Mouse (Mus musculus) heart, embryonic 16.5 days (tissue): ENCODE data around the gene Trim45. TPM values are rescaled to one million over a fixed set of nuclear protein-coding genes. Genes with fewer than 3 reads are reported as not detected.

Experiments
- ATAC-seq: fragments of 200-750 bp; cut with Nextera tagmentation; replicated peaks from 2 replicates; pipeline ENCODE4 v1.8.0; 2017; ENCODE audit warnings: moderate number of reproducible peaks; ENCODE audit not compliant: insufficient read depth, low FRiP score; ENCODE audit errors: extremely low read depth
- H3K27ac ChIP-seq: fragments of 300-500 bp; sonication (generic); 2 replicates; pipeline ENCODE4 v1.5.1; 2014; ENCODE audit warnings: mild to moderate bottlenecking, low read length, control low read depth, moderate library complexity
- H3K27me3 ChIP-seq: fragments of 300-500 bp; sonication (generic); 2 replicates; pipeline ENCODE4 v1.6.1; 2014; ENCODE audit warnings: low read length, mixed read lengths; ENCODE audit not compliant: control insufficient read depth, insufficient read depth
- H3K36me3 ChIP-seq: fragments of 300-500 bp; sonication (generic); 2 replicates; pipeline ENCODE4 v1.6.1; 2014; ENCODE audit not compliant: control insufficient read depth, insufficient read depth
- H3K4me1 ChIP-seq: fragments of 300-500 bp; sonication (generic); 2 replicates; pipeline ENCODE4 v1.6.1; 2014; ENCODE audit warnings: low read length, mixed read lengths; ENCODE audit not compliant: control insufficient read depth, insufficient read depth
- H3K4me2 ChIP-seq: fragments of 300-500 bp; sonication (generic); 2 replicates; pipeline ENCODE4 v1.6.1; 2014; ENCODE audit warnings: low read depth, mild to moderate bottlenecking, control low read depth, low read length
- H3K4me3 ChIP-seq: fragments of 300-500 bp; sonication (generic); 2 replicates; pipeline ENCODE4 v1.5.1; 2014; ENCODE audit warnings: mild to moderate bottlenecking, control low read depth, low read length
- H3K9ac ChIP-seq: fragments of 300-500 bp; sonication (generic); 2 replicates; pipeline ENCODE4 v1.6.1; 2014; ENCODE audit warnings: low read length, control low read depth
- H3K9me3 ChIP-seq: fragments of 300-500 bp; sonication (generic); replicated peaks from 2 replicates; pipeline ENCODE4 v1.6.1; 2016; ENCODE audit warnings: low read length; ENCODE audit not compliant: control insufficient read depth
- WGBS: fragments of 180-500 bp; shearing (Covaris S2); extraction: QIAGEN DNeasy Blood & Tissue Kit; methylation state at CpG from one replicate; pipeline ENCODE4 v1.1.7; 2014; 5-methylcytosine and 5-hydroxymethylcytosine counted together
- polyA plus RNA-seq: library from polyadenylated mRNA; unstranded; fragments of >200 nt; fragmentation: Nextera tagmentation; extraction: Ambion mirVana; gene quantifications from 2 replicates; pipeline ENCODE4 v1.2.1, GENCODE M21; 2015

Gene Trim45
- 4.3 and 4.4 TPM in 2 replicates for polyA plus RNA-seq

GRCm38 (mm10) chr3:100921825-100922505 is at the start of gene Trim45:
Gene Trim45, plus strand, starts transcription at chr3:100922202.
- Histone ChIP-seq H3K27me3 (no peaks in the 10 kb centered on the region), H3K4me1 (peaks cover 26% of the 10 kb centered on the region), H3K4me3 (peak within 1 kb of the TSS; percentile 73), H3K9me3 (no peaks in the 10 kb centered on the region), H3K27ac (peak within 1 kb of the TSS; percentile 85), H3K9ac (peak within 1 kb of the TSS; percentile 83), H3K4me2 (peak within 1 kb of the TSS; percentile 93), H3K36me3 (no peaks in the 10 kb centered on the region)
- ATAC-seq = peak; percentile 98
- under 1% methylated on average over 39 of the region's 39 CpGs for WGBS

GRCm38 (mm10) chr3:100877057-100877456 is 44.9 kb upstream of the Trim45 start:
- Histone ChIP-seq H3K9me3 (no peaks in the 10 kb centered on the region), H3K27me3 (no peaks in the 10 kb centered on the region), H3K27ac (no peak overlapping the region), H3K4me1 (no peaks in the 10 kb centered on the region), H3K4me3 (no peak overlapping the region), H3K4me2 (no peak overlapping the region), H3K36me3 (no peaks in the 10 kb centered on the region), H3K9ac (no peak overlapping the region)
- no peak for ATAC-seq
- 86% methylated on average over 4 of the region's 4 CpGs for WGBS

- 78% methylated on average over 6 of the region's 6 CpGs for WGBS
- no peaks in the 10 kb centered on the region for H3K36me3 ChIP-seq
Measured at GRCm38 (mm10) chr3:100881403-100881802, 40.6 kb upstream of the Trim45 start.

GRCm38 (mm10) chr3:100881843-100882634 is 40.0 kb upstream of the Trim45 start:
- WGBS = 80% methylated on average over 9 of the region's 9 CpGs
- Histone ChIP-seq H3K4me3 (no peak overlapping the region), H3K27me3 (no peaks in the 10 kb centered on the region), H3K36me3 (no peaks in the 10 kb centered on the region), H3K9ac (no peak overlapping the region), H3K4me1 (no peaks in the 10 kb centered on the region), H3K9me3 (no peaks in the 10 kb centered on the region; the same call in 1 of the 2 replicates), H3K27ac (no peak overlapping the region), H3K4me2 (no peak overlapping the region)
- no peak for ATAC-seq

More at GRCm38 (mm10) chr3:100881403-100881802, 40.6 kb upstream of the Trim45 start:
- H3K4me1 ChIP-seq = no peaks in the 10 kb centered on the region
- H3K27me3 ChIP-seq = no peaks in the 10 kb centered on the region
- H3K9ac ChIP-seq = no peak overlapping the region
- H3K27ac ChIP-seq = no peak overlapping the region
- no peak overlapping the region for H3K4me3 ChIP-seq
- no peak for ATAC-seq
- no peaks in the 10 kb centered on the region for H3K9me3 ChIP-seq
- no peak overlapping the region for H3K4me2 ChIP-seq

GRCm38 (mm10) chr3:100889234-100889633 is 32.8 kb upstream of the Trim45 start:
- Histone ChIP-seq H3K4me1 (no peaks in the 10 kb centered on the region), H3K36me3 (no peaks in the 10 kb centered on the region), H3K27me3 (no peaks in the 10 kb centered on the region), H3K9ac (no peak overlapping the region), H3K4me3 (no peak overlapping the region), H3K9me3 (no peaks in the 10 kb centered on the region; the same call in 1 of the 2 replicates), H3K4me2 (no peak overlapping the region), H3K27ac (no peak overlapping the region)
- 88% methylated on average over 1 of the region's 1 CpGs for WGBS
- ATAC-seq = no peak

- Histone ChIP-seq H3K4me3 (no peak overlapping the region), H3K4me2 (no peak overlapping the region), H3K27me3 (no peaks in the 10 kb centered on the region), H3K9ac (no peak overlapping the region), H3K9me3 (no peaks in the 10 kb centered on the region; the same call in 1 of the 2 replicates), H3K36me3 (no peaks in the 10 kb centered on the region), H3K27ac (no peak overlapping the region), H3K4me1 (no peaks in the 10 kb centered on the region)
- ATAC-seq = no peak
- 90% methylated on average over 3 of the region's 3 CpGs for WGBS
Measured at GRCm38 (mm10) chr3:100890406-100890805, 31.6 kb upstream of the Trim45 start.

- 64% methylated on average over 11 of the region's 11 CpGs for WGBS
- no peaks in the 10 kb centered on the region for H3K36me3 ChIP-seq
- no peaks in the 10 kb centered on the region for H3K27me3 ChIP-seq
- ATAC-seq = no peak
- H3K4me1 ChIP-seq = no peaks in the 10 kb centered on the region
- H3K4me2 ChIP-seq = no peak overlapping the region
- no peak overlapping the region for H3K9ac ChIP-seq
- no peaks in the 10 kb centered on the region for H3K9me3 ChIP-seq
- H3K4me3 ChIP-seq = no peak overlapping the region
- H3K27ac ChIP-seq = no peak overlapping the region
Measured at GRCm38 (mm10) chr3:100892383-100893335, 29.3 kb upstream of the Trim45 start.

- Histone ChIP-seq H3K4me2 (no peak overlapping the region), H3K4me1 (no peaks in the 10 kb centered on the region), H3K27ac (no peak overlapping the region), H3K9me3 (no peaks in the 10 kb centered on the region), H3K9ac (no peak overlapping the region), H3K27me3 (no peaks in the 10 kb centered on the region), H3K4me3 (no peak overlapping the region), H3K36me3 (no peaks in the 10 kb centered on the region)
- WGBS = 68% methylated on average over 6 of the region's 6 CpGs
- no peak for ATAC-seq
Measured at GRCm38 (mm10) chr3:100895500-100895899, 26.5 kb upstream of the Trim45 start.
